Mouse (Mus musculus): ENCODE results near the gene Gstm4. TPM values are rescaled to one million over a fixed set of nuclear protein-coding genes. Genes with fewer than 3 reads are reported as not detected.
"Not testable (repeated sequence)": the region's sequence is repeated elsewhere in the genome, so short reads cannot be mapped to it uniquely, and the experiment has no call there.

Gstm4 gene
- total RNA-seq, 2 experiments from 2014 or later, result 11.8 to 15.8 TPM

- DNase-seq (ENCODE audit: low spot score), result peak; percentile 34
These were observed 26.4 kb downstream of the Gstm4 start for GRCm38 (mm10) chr3:108018190-108018820.

GRCm38 (mm10) chr3:108017473-108018189 lies 27.1 kb downstream of the Gstm4 start, which contains the start of gene Gstm1:
Gene Gstm1 (minus strand): TSS chr3:108017973.
- peak; percentile 98 for DNase-seq (ENCODE audit: low spot score)

DNA sequence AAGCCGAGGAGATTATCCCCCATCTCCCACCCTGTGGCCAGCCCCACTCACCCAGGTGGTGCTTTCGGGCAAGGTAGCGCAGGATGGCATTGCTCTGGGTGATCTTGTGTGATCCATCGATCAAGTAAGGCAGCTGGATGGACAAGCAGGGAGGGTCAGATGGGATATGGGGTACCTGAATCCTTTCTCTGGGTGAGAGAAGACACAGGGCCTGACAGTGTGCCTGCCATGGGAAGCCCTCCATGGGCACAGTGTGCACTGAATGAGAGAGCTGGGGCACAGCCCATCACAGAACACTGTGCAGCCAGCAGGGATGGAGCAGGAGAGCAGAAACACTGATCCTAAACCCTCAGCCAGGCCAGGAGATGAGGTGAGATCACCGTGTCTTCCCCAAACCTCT lies 28.2 kb downstream of the Gstm4 start:
- DNase-seq (ENCODE audit: low spot score), result not testable (repeated sequence)

DNA sequence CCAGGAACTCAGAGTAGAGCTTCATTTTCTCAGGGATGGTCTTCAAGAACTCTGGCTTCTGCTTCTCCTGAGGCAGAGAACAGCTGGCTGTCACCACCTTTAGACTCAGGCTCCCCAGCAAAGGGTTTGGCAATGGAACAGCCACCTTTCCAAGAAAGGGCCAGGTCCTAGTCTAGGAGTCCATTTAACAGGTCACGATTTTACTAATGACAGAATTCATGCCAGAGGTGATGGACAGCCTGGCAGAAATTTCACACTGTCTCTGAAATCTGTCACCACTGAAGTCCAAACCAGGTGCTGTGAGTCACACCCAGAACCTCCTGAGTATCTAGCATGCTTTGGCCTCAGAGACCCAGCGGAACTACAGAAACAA lies 29.7 kb downstream of the Gstm4 start:
- no peak for DNase-seq (ENCODE audit: low spot score)

DNA sequence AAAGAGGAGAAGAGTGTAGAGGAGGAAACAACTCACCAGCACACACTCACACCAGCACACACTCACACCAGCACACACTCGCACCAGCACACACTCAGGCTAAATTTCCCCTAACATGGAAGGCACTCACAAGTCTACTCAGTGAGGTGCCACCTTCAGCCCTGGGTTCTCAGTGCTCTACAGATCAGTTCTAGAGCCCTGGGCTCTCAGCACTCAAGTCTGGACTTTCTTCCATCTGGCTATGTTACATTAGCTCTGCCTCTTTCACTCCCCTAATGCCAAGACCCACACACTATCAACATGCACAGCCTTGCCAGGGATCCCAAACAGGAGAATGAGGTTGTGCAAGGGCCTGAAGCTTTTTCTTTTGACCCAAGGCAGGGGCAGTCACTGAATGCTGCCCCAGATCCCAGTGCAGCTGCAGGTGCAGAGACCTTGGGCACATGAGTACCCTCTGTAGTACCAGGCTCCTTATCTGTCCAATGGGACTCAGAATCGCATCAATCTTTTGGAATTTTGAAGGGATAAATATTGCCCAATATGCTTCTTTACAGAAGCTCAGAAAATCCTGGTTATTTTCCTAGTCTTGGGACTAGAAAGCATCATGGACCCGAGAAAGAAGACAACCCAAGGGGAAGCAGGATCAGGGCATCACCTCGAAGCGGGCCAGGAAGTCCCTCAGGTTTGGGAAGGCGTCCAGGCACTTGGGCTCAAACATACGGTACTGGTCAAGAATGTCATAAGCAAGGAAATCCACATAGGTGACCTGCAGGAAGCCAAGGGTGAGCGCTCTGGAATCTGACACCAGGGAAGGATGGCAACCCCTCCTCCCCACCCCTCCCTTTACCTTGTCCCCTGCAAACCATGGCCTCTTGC lies 30.4 kb downstream of the Gstm4 start:
- DNase-seq (ENCODE audit: low spot score), result no peak

GRCm38 (mm10) chr3:108013331-108013871 lies 31.3 kb downstream of the Gstm4 start:
- peak; percentile 79 for DNase-seq (ENCODE audit: low spot score)

DNA sequence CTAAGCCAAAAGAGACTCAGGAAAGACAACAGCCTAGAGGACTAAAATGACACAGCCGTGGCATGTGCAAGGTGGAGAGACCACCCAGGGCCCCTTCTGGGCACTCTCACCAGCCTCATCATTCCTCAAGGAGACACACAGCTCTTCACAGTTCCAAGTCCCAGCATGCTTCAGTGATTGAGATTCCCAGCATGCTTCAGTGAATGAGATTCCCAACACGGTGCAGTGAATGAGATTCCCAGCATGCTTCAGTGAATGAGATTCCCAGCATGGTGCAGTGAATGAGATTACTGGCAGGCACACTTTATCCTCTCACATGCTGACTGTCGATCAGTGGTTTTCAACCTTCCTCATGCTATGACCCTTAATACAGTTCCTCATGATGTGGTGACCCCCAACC lies 33.1 kb downstream of the Gstm4 start:
- no peak for DNase-seq (ENCODE audit: low spot score)

DNA sequence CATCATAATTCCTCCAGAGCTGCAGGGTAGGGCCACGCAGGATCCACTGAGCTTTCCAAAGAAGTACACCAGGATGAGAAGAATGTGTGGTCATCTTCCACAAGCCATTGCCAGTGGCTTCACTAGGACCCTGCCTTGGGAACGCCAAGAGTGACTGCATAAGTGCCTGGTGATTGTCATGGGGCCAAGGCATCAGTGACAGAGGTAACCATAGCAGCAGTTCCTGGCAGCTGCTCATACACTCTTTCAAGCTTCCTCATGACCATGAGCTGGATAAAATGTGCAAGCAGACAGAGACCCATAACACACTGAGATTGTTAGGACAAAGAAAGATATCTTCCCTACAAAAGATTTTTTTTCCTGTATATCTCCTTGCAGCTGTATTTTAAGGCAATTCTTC lies 34.4 kb downstream of the Gstm4 start:
- DNase-seq (ENCODE audit: low spot score), result no peak

- no peak for DNase-seq (ENCODE audit: low spot score)
These were observed 42.7 kb downstream of the Gstm4 start for GRCm38 (mm10) chr3:108002021-108002420.

GRCm38 (mm10) chr3:107999491-107999890 lies 45.2 kb downstream of the Gstm4 start:
- DNase-seq (ENCODE audit: low spot score), result no peak

GRCm38 (mm10) chr3:107998591-107998990 lies 46.1 kb downstream of the Gstm4 start:
- DNase-seq (ENCODE audit: low spot score), result no peak

- DNase-seq (ENCODE audit: low spot score), result no peak
These were observed 48.1 kb downstream of the Gstm4 start for GRCm38 (mm10) chr3:107996576-107996975.

- DNase-seq (ENCODE audit: low spot score), result not testable (repeated sequence)
These were observed 48.7 kb downstream of the Gstm4 start for GRCm38 (mm10) chr3:107995974-107996373.

Other genes starting within 250 kb of the Gstm4 start
- gene Eps8l3, start 167.7 kb downstream of the Gstm4 start, total RNA-seq (2021), result not detected
- gene Gstm5, start 149.1 kb downstream of the Gstm4 start, total RNA-seq (2021), result 10 to 100 TPM; 86.9 to 93.2 TPM
- 10 to 100 TPM; 12.8 to 14.7 TPM for gene Gstm7, start 113.1 kb downstream of the Gstm4 start, total RNA-seq (2021)
- gene Gstm6, start 101.1 kb downstream of the Gstm4 start, total RNA-seq (2021), result under 1 TPM; 0.45 to 0.46 TPM
- not detected for gene Gstm3, start 75.6 kb downstream of the Gstm4 start, total RNA-seq (2021)
- 100 to 1,000 TPM in 1 of 2 experiments, 10 to 100 TPM in 1; 95.2 to 129 TPM for gene Gstm2, start 58.4 kb downstream of the Gstm4 start, total RNA-seq (2021)
- gene Gstm1, start 26.9 kb downstream of the Gstm4 start, total RNA-seq (2021), result 100 to 1,000 TPM; 201 to 229 TPM
- gene Ampd2, start 41.8 kb upstream of the Gstm4 start, total RNA-seq (2021), result 1 to 10 TPM; 3.6 TPM
- under 1 TPM; 0.45 to 0.94 TPM for gene Gnat2, start 47.9 kb upstream of the Gstm4 start, total RNA-seq (2021)
- gene Gnai3, start 101.3 kb upstream of the Gstm4 start, total RNA-seq (2021), result 10 to 100 TPM; 10.2 to 14.7 TPM
- not detected for gene Gpr61, start 110.0 kb upstream of the Gstm4 start, total RNA-seq (2021)
- 10 to 100 TPM; 23.9 to 26.3 TPM for gene Amigo1, start 141.4 kb upstream of the Gstm4 start, total RNA-seq (2021)
- 1 to 10 TPM; 3.0 to 3.2 TPM for gene Cyb561d1, start 156.3 kb upstream of the Gstm4 start, total RNA-seq (2021)
- gene Atxn7l2, start 166.0 kb upstream of the Gstm4 start, total RNA-seq (2021), result 1 to 10 TPM; 5.9 to 6.2 TPM
- gene Sypl2, start 181.8 kb upstream of the Gstm4 start, total RNA-seq (2021), result 100 to 1,000 TPM; 213 to 250 TPM
- gene Psma5, start 212.0 kb upstream of the Gstm4 start, total RNA-seq (2021), result 10 to 100 TPM; 50.6 to 56.2 TPM
- gene Sort1, start 239.2 kb upstream of the Gstm4 start, total RNA-seq (2021), result 10 to 100 TPM; 41.8 to 46.3 TPM

Measured in gastrocnemius, adult 18-20 months (tissue).